Comparison of ENCODE assay signal across 19 mouse cellular contexts in the genomic region with DNA sequence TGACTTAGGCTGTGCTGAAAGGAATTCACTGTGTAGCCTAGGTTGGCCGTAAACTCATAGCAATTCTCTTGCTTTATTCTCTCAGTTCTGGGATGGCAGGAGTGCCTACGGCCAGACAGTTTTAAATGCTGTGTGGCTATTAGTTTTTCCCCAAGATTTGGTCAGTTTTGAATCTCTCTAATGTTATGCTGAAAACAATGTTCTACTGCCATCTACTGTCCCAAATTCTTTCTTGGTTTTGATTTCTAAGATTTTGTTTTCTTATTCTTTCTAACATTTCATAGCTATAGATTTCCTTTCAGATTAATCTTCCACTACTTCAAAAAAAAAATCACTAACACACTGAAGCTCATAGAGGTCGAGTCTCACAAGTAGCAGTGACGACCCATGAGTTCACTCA. TPM values are rescaled to one million over a fixed set of nuclear protein-coding genes. Genes with fewer than 3 reads are reported as not detected.
A peak's percentile ranks its signal among the peaks of the same experiment; 100 is the strongest.
DNase-seq lines count a peak whose midpoint lies in the region; ATAC-seq and TF ChIP-seq lines count a peak whose summit lies in the region.
"Had no signal": no experiment of that assay in that cellular context is flagged by ENCODE, and none has a peak within 500 bp of the region (broad histone marks: within the 10 kb centered on the region; RNA-seq: fewer than 3 reads in every experiment).

No protein-coding gene starts in this region.

- TF ChIP-seq POLR2A in brain, embryonic 14.5 days (IDR thresholded peaks at IDR 0.05; ENCODE audit: borderline replicate concordance, extremely low read depth, insufficient read depth, insufficient read length, poor library complexity, severe bottlenecking): no peak
- no peak for TF ChIP-seq POLR2A in thymus, adult 2 months (IDR thresholded peaks at IDR 0.05; ENCODE audit: control insufficient read depth, extremely low read depth, insufficient read depth, low read length, poor library complexity)

- H3K9ac ChIP-seq in hindbrain, postnatal 0 days (replicated peaks; ENCODE audit: low read length): no peak overlapping the region
- no peak overlapping the region for H3K9ac ChIP-seq in hindbrain, embryonic 16.5 days (ENCODE audit: low read depth, low read length)
- no peak overlapping the region for H3K9ac ChIP-seq in lung, embryonic 14.5 days
- H3K9ac ChIP-seq: hindbrain, embryonic 12.5 days; limb, embryonic 13.5 days had no signal

- H3K4me3 ChIP-seq in hindbrain, postnatal 0 days (ENCODE audit: low read length): no peak overlapping the region
- H3K4me3 ChIP-seq in hindbrain, embryonic 16.5 days (ENCODE audit: low read length): no peak overlapping the region
- no peak overlapping the region for H3K4me3 ChIP-seq in lung, embryonic 14.5 days (ENCODE audit: low read depth, low read length)
- no peak overlapping the region for H3K4me3 ChIP-seq in thymus, adult 2 months (ENCODE audit: control insufficient read depth, insufficient read depth, low read length)
- H3K4me3 ChIP-seq: hindbrain, embryonic 12.5 days; limb, embryonic 13.5 days; myocyte had no signal

- WGBS in hindbrain, postnatal 0 days: 64% methylated on average over 4 of the region's 4 CpGs
- WGBS in hindbrain, embryonic 16.5 days: 76% methylated on average over 4 of the region's 4 CpGs
- WGBS in lung, embryonic 14.5 days: 54% methylated on average over 4 of the region's 4 CpGs
- WGBS in thymus, adult 2 months: 66% methylated on average over 4 of the region's 4 CpGs

- ATAC-seq in hindbrain, postnatal 0 days: no peak
- no peak for ATAC-seq in hindbrain, embryonic 16.5 days
- ATAC-seq in lung, embryonic 14.5 days (ENCODE audit: insufficient read depth): no peak

- H3K27ac ChIP-seq in hindbrain, postnatal 0 days: no peak overlapping the region
- no peak overlapping the region for H3K27ac ChIP-seq in hindbrain, embryonic 16.5 days (ENCODE audit: low read depth, low read length)
- H3K27ac ChIP-seq in lung, embryonic 14.5 days (ENCODE audit: low read depth): no peak overlapping the region
- H3K27ac ChIP-seq in thymus, adult 2 months (ENCODE audit: control insufficient read depth, insufficient read depth, low read length): no peak overlapping the region
- H3K27ac ChIP-seq: hindbrain, embryonic 12.5 days; limb, embryonic 13.5 days had no signal

- no peaks in the 10 kb centered on the region for H3K4me1 ChIP-seq in hindbrain, postnatal 0 days (ENCODE audit: insufficient read depth, low read length)
- H3K4me1 ChIP-seq in hindbrain, embryonic 16.5 days (ENCODE audit: control insufficient read depth, insufficient read depth, low read depth, low read length): peaks cover 4% of the 10 kb centered on the region; the same call in 1 of the 2 replicates
- no peaks in the 10 kb centered on the region for H3K4me1 ChIP-seq in lung, embryonic 14.5 days (ENCODE audit: insufficient read depth)
- H3K4me1 ChIP-seq in thymus, adult 2 months (replicated peaks; ENCODE audit: control insufficient read depth, insufficient read depth, low read length): peaks cover 6% of the 10 kb centered on the region
- H3K4me1 ChIP-seq: limb, embryonic 13.5 days had no signal

- no peaks in the 10 kb centered on the region for H3K27me3 ChIP-seq in hindbrain, postnatal 0 days (ENCODE audit: insufficient read depth, low read length)
- 0 out of 2 replicates have a peak, but pooled peaks cover 9% of the 10 kb centered on the region for H3K27me3 ChIP-seq in hindbrain, embryonic 16.5 days (replicated peaks; ENCODE audit: control insufficient read depth, insufficient read depth, low read length)
- peaks cover 18% of the 10 kb centered on the region for H3K27me3 ChIP-seq in lung, embryonic 14.5 days (ENCODE audit: insufficient read depth, low read length)
- no peaks in the 10 kb centered on the region; the same call in 1 of the 2 replicates for H3K27me3 ChIP-seq in thymus, adult 2 months (ENCODE audit: control insufficient read depth, insufficient read depth, low read length)

- no peak overlapping the region for H3K4me2 ChIP-seq in hindbrain, postnatal 0 days (ENCODE audit: low read depth, low read length)
- no peak overlapping the region for H3K4me2 ChIP-seq in hindbrain, embryonic 16.5 days (ENCODE audit: low read length)
- no peak overlapping the region for H3K4me2 ChIP-seq in lung, embryonic 14.5 days
- H3K4me2 ChIP-seq: hindbrain, embryonic 12.5 days; limb, embryonic 13.5 days had no signal

- no peaks in the 10 kb centered on the region for H3K9me3 ChIP-seq in hindbrain, postnatal 0 days (ENCODE audit: low read length)
- no peaks in the 10 kb centered on the region for H3K9me3 ChIP-seq in hindbrain, embryonic 16.5 days (ENCODE audit: control insufficient read depth, low read length)
- no peaks in the 10 kb centered on the region for H3K9me3 ChIP-seq in lung, embryonic 14.5 days (ENCODE audit: low read depth, low read length)
- H3K9me3 ChIP-seq: hindbrain, embryonic 12.5 days; limb, embryonic 13.5 days had no signal

- peak; percentile 11 for DNase-seq in cerebellum, adult 9-10 months
- no peak for DNase-seq in cerebellum, postnatal 25 days
- DNase-seq in hindbrain, postnatal 0 days (ENCODE audit: low spot score): peak; percentile 62
- peak; percentile 63 for DNase-seq in lung, embryonic 14.5 days
- DNase-seq in lung, postnatal 25 days (ENCODE audit: low spot score): no peak
- DNase-seq in brain, embryonic 14.5 days (ENCODE audit: low read depth): peak; percentile 31
- no peak for DNase-seq in thymus, adult 2 months
- DNase-seq: adrenal gland, adult 2 months; cerebellum, adult 9-11 months; kidney, adult 8-10 months had no signal

- H3K36me3 ChIP-seq in hindbrain, postnatal 0 days (ENCODE audit: insufficient read depth, low read length): no peaks in the 10 kb centered on the region
- no peaks in the 10 kb centered on the region for H3K36me3 ChIP-seq in hindbrain, embryonic 16.5 days (ENCODE audit: control insufficient read depth, insufficient read depth, low read length)
- H3K36me3 ChIP-seq in lung, embryonic 14.5 days (ENCODE audit: insufficient read depth): no peaks in the 10 kb centered on the region
- no peaks in the 10 kb centered on the region for H3K36me3 ChIP-seq in thymus, adult 2 months (ENCODE audit: control insufficient read depth, insufficient read depth, low read length)
- H3K36me3 ChIP-seq: hindbrain, embryonic 12.5 days; limb, embryonic 13.5 days had no signal

- peak; percentile 57 for TF ChIP-seq CTCF in hindbrain, postnatal 0 days (IDR thresholded peaks at IDR 0.05; ENCODE audit: low read depth)
- TF ChIP-seq CTCF in lung, embryonic 14.5 days (IDR thresholded peaks at IDR 0.05; ENCODE audit: low read depth): peak; percentile 40
- TF ChIP-seq CTCF in brain, embryonic 14.5 days (IDR thresholded peaks at IDR 0.05; ENCODE audit: borderline replicate concordance, extremely low read depth, insufficient read depth, insufficient read length): 0 out of 2 replicates have a peak, but pooled peaks have one; percentile 5
- TF ChIP-seq CTCF in thymus, adult 2 months (IDR thresholded peaks at IDR 0.05; ENCODE audit: borderline replicate concordance, control insufficient read depth, extremely low read depth, insufficient read depth, low read length, poor library complexity): no peak

RNA-seq across cellular contexts. Expression of gene Perp, which starts 4.1 kb away (rescaled TPM):
- total RNA-seq in hindbrain, postnatal 0 days (2014; rRNA removed): 20.1 and 20.9 TPM in 2 replicates
- polyA plus RNA-seq in hindbrain, postnatal 0 days (2015; fragmentation: Nextera tagmentation; extraction: Ambion mirVana): 24.9 and 26.4 TPM in 2 replicates
- 15.3 and 16.3 TPM in 2 replicates for polyA plus RNA-seq in hindbrain, embryonic 16.5 days (2015; fragmentation: Nextera tagmentation; extraction: Ambion mirVana)
- polyA plus RNA-seq in lung, embryonic 14.5 days (2014; fragmentation: Nextera tagmentation; extraction: Ambion mirVana): 15.0 and 21.2 TPM in 2 replicates
- 12.8 and 16.5 TPM in 2 replicates for polyA plus RNA-seq in brain, embryonic 14.5 days (2012; rRNA removed)
- 79.5 and 92.7 TPM in 2 replicates for polyA plus RNA-seq in thymus, adult 2 months (2012; rRNA removed)

RNA-seq across cellular contexts. Expression of gene Gm4922, which starts 54.1 kb away (rescaled TPM):
- total RNA-seq in hindbrain, postnatal 0 days (2014; rRNA removed): not detected in 2 replicates
- polyA plus RNA-seq in hindbrain, postnatal 0 days (2015; fragmentation: Nextera tagmentation; extraction: Ambion mirVana): 0.15 and 0.29 TPM in 2 replicates
- polyA plus RNA-seq in hindbrain, embryonic 16.5 days (2015; fragmentation: Nextera tagmentation; extraction: Ambion mirVana): 0.48 and 0.55 TPM in 2 replicates
- polyA plus RNA-seq in lung, embryonic 14.5 days (2014; fragmentation: Nextera tagmentation; extraction: Ambion mirVana): not detected in 2 replicates
- polyA plus RNA-seq in brain, embryonic 14.5 days (2012; rRNA removed): not detected in 2 replicates
- polyA plus RNA-seq in thymus, adult 2 months (2012; rRNA removed): not detected in 2 replicates
- total RNA-seq: adrenal gland, adult 2 months; left cerebral cortex, adult 18-20 months had no signal
- polyA plus RNA-seq: adrenal gland, adult 2 months; gonadal fat pad, adult 2 months; heart, embryonic 14.5 days; large intestine, adult 2 months; limb, embryonic 13.5 days; lung, embryonic 16.5 days; myocyte had no signal

Comparison
In these comparisons a context has a peak if more than half of its experiments do, and no peak if none do; other contexts are left out.
1. DNase-seq: peak in cerebellum, adult 9-10 months (single experiment), hindbrain, postnatal 0 days (single experiment), lung, embryonic 14.5 days (single experiment) and brain, embryonic 14.5 days (single experiment); none in cerebellum, postnatal 25 days (0 of 2), lung, postnatal 25 days (single experiment) and thymus, adult 2 months (single experiment).